Mouse (Mus musculus): ENCODE measurements around the gene B3gnt4. TPM values are rescaled to one million over a fixed set of nuclear protein-coding genes. Genes with fewer than 3 reads are reported as not detected.
A peak's percentile ranks its signal among the peaks of the same experiment; 100 is the strongest.

Gene B3gnt4
- polyA plus RNA-seq (2015; fragmentation: Nextera tagmentation; extraction: Ambion mirVana), result not detected in 2 replicates

- no peak within 1 kb of the TSS for H3K4me3 ChIP-seq (replicated peaks)
- H3K4me1 ChIP-seq (replicated peaks), result peaks cover 31% of the 10 kb centered on the region
- H3K27ac ChIP-seq (replicated peaks), result no peak within 1 kb of the TSS
- WGBS (ENCODE audit: insufficient replicate concordance), result 78% methylated on average over 5 of the region's 5 CpGs
- H3K27me3 ChIP-seq, result peaks cover 52% of the 10 kb centered on the region
- no peaks in the 10 kb centered on the region for H3K9me3 ChIP-seq (replicated peaks)
- ATAC-seq (ENCODE audit: insufficient read depth), result no peak
- no peak within 1 kb of the TSS for H3K9ac ChIP-seq
- no peak within 1 kb of the TSS for H3K4me2 ChIP-seq
- H3K36me3 ChIP-seq (replicated peaks), result peaks cover 3% of the 10 kb centered on the region
These were observed at the start of gene B3gnt4 for GRCm38 (mm10) chr5:123510160-123510559. B3gnt4 (plus strand) TSS chr5:123510460.

GRCm38 (mm10) chr5:123461420-123461819, 48.8 kb upstream of the B3gnt4 start:
- 37% methylated on average over 5 of the region's 5 CpGs for WGBS (ENCODE audit: insufficient replicate concordance)
- no peaks in the 10 kb centered on the region for H3K36me3 ChIP-seq (replicated peaks)
- no peak overlapping the region for H3K4me2 ChIP-seq
- no peak overlapping the region for H3K27ac ChIP-seq (replicated peaks)
- H3K9me3 ChIP-seq (replicated peaks), result no peaks in the 10 kb centered on the region
- no peak overlapping the region for H3K4me3 ChIP-seq (replicated peaks)
- no peak for ATAC-seq (ENCODE audit: insufficient read depth)
- no peak overlapping the region for H3K9ac ChIP-seq
- no peaks in the 10 kb centered on the region for H3K4me1 ChIP-seq (replicated peaks)
- no peaks in the 10 kb centered on the region for H3K27me3 ChIP-seq

- H3K27ac ChIP-seq (replicated peaks), result no peak overlapping the region
- H3K9ac ChIP-seq, result no peak overlapping the region
- no peaks in the 10 kb centered on the region for H3K9me3 ChIP-seq (replicated peaks)
- ATAC-seq (ENCODE audit: insufficient read depth), result no peak
- no peaks in the 10 kb centered on the region for H3K4me1 ChIP-seq (replicated peaks)
- no peak overlapping the region for H3K4me3 ChIP-seq (replicated peaks)
- 58% methylated on average over 1 of the region's 1 CpGs for WGBS (ENCODE audit: insufficient replicate concordance)
- no peak overlapping the region for H3K4me2 ChIP-seq
- no peaks in the 10 kb centered on the region; the same call in 1 of the 2 replicates for H3K27me3 ChIP-seq
- H3K36me3 ChIP-seq (replicated peaks), result no peaks in the 10 kb centered on the region
These were observed 45.6 kb upstream of the B3gnt4 start for GRCm38 (mm10) chr5:123464638-123465037.

- Histone ChIP-seq H3K4me1 (replicated peaks) (no peaks in the 10 kb centered on the region), H3K9ac (no peak overlapping the region), H3K4me3 (replicated peaks) (no peak overlapping the region), H3K27ac (replicated peaks) (no peak overlapping the region), H3K4me2 (peak overlapping the region; percentile 35), H3K27me3 (peaks cover 11% of the 10 kb centered on the region), H3K36me3 (replicated peaks) (no peaks in the 10 kb centered on the region), H3K9me3 (replicated peaks) (no peaks in the 10 kb centered on the region)
- 4% methylated on average over 10 of the region's 10 CpGs for WGBS (ENCODE audit: insufficient replicate concordance)
- ATAC-seq (ENCODE audit: insufficient read depth), result no peak
These were observed 39.4 kb upstream of the B3gnt4 start for GRCm38 (mm10) chr5:123470784-123471400.

GRCm38 (mm10) chr5:123473817-123474216, 36.4 kb upstream of the B3gnt4 start:
- no peak overlapping the region for H3K4me3 ChIP-seq (replicated peaks)
- H3K27ac ChIP-seq (replicated peaks), result no peak overlapping the region
- H3K9ac ChIP-seq, result no peak overlapping the region
- no peak overlapping the region for H3K4me2 ChIP-seq
- no peaks in the 10 kb centered on the region for H3K4me1 ChIP-seq (replicated peaks)
- no peaks in the 10 kb centered on the region for H3K9me3 ChIP-seq (replicated peaks)
- peaks cover 11% of the 10 kb centered on the region; the same call in 1 of the 2 replicates for H3K27me3 ChIP-seq
- no peak for ATAC-seq (ENCODE audit: insufficient read depth)
- whole genome bisulfite sequencing (ENCODE audit: insufficient replicate concordance), result 67% methylated on average over 5 of the region's 5 CpGs
- no peaks in the 10 kb centered on the region for H3K36me3 ChIP-seq (replicated peaks)

- H3K27me3 ChIP-seq, result peaks cover 34% of the 10 kb centered on the region
- no peaks in the 10 kb centered on the region for H3K36me3 ChIP-seq (replicated peaks)
- no peak overlapping the region for H3K4me2 ChIP-seq
- no peak overlapping the region for H3K27ac ChIP-seq (replicated peaks)
- H3K4me1 ChIP-seq (replicated peaks), result no peaks in the 10 kb centered on the region
- no peak overlapping the region for H3K9ac ChIP-seq
- H3K9me3 ChIP-seq (replicated peaks), result no peaks in the 10 kb centered on the region
- WGBS (ENCODE audit: insufficient replicate concordance), result 43% methylated on average over 11 of the region's 11 CpGs
- no peak overlapping the region for H3K4me3 ChIP-seq (replicated peaks)
- ATAC-seq (ENCODE audit: insufficient read depth), result no peak
These were observed 22.4 kb upstream of the B3gnt4 start for GRCm38 (mm10) chr5:123487659-123488395.

GRCm38 (mm10) chr5:123489112-123489785, 21.0 kb upstream of the B3gnt4 start, which contains the start of the genes Lrrc43 and Il31:
Lrrc43 (plus strand) TSS chr5:123489305.
Il31 (minus strand) TSS chr5:123489489.
- WGBS (ENCODE audit: insufficient replicate concordance), result 9% methylated on average over 25 of the region's 25 CpGs
- ATAC-seq (ENCODE audit: insufficient read depth), result no peak
- H3K9me3 ChIP-seq (replicated peaks), result no peaks in the 10 kb centered on the region
- 0 out of 2 replicates have a peak within 1 kb of the TSS, but pooled peaks have one; percentile 20 for H3K4me2 ChIP-seq
- no peak within 1 kb of the TSS for H3K4me3 ChIP-seq (replicated peaks)
- peaks cover 34% of the 10 kb centered on the region for H3K27me3 ChIP-seq
- H3K36me3 ChIP-seq (replicated peaks), result no peaks in the 10 kb centered on the region
- H3K4me1 ChIP-seq (replicated peaks), result no peaks in the 10 kb centered on the region
- no peak within 1 kb of the TSS for H3K9ac ChIP-seq
- H3K27ac ChIP-seq (replicated peaks), result no peak within 1 kb of the TSS

GRCm38 (mm10) chr5:123489935-123490334, 20.3 kb upstream of the B3gnt4 start:
- Histone ChIP-seq H3K9me3 (replicated peaks) (no peaks in the 10 kb centered on the region), H3K4me3 (replicated peaks) (no peak overlapping the region), H3K9ac (no peak overlapping the region), H3K27me3 (peaks cover 34% of the 10 kb centered on the region), H3K27ac (replicated peaks) (no peak overlapping the region), H3K36me3 (replicated peaks) (no peaks in the 10 kb centered on the region), H3K4me1 (replicated peaks) (no peaks in the 10 kb centered on the region), H3K4me2 (no peak overlapping the region)
- ATAC-seq (ENCODE audit: insufficient read depth), result no peak
- WGBS (ENCODE audit: insufficient replicate concordance), result 51% methylated on average over 9 of the region's 9 CpGs

GRCm38 (mm10) chr5:123499717-123500116, 10.5 kb upstream of the B3gnt4 start:
- Histone ChIP-seq H3K36me3 (replicated peaks) (no peaks in the 10 kb centered on the region), H3K4me1 (replicated peaks) (no peaks in the 10 kb centered on the region), H3K9ac (no peak overlapping the region), H3K4me3 (replicated peaks) (no peak overlapping the region), H3K9me3 (replicated peaks) (no peaks in the 10 kb centered on the region), H3K27me3 (peaks cover 45% of the 10 kb centered on the region), H3K4me2 (no peak overlapping the region), H3K27ac (replicated peaks) (no peak overlapping the region)
- WGBS (ENCODE audit: insufficient replicate concordance), result 27% methylated on average over 4 of the region's 4 CpGs
- no peak for ATAC-seq (ENCODE audit: insufficient read depth)

- Histone ChIP-seq H3K4me3 (replicated peaks) (no peak overlapping the region), H3K27ac (replicated peaks) (no peak overlapping the region), H3K9ac (no peak overlapping the region), H3K27me3 (peaks cover 56% of the 10 kb centered on the region), H3K9me3 (replicated peaks) (no peaks in the 10 kb centered on the region), H3K36me3 (replicated peaks) (no peaks in the 10 kb centered on the region), H3K4me2 (no peak overlapping the region), H3K4me1 (replicated peaks) (no peaks in the 10 kb centered on the region)
- ATAC-seq (ENCODE audit: insufficient read depth), result no peak
- WGBS (ENCODE audit: insufficient replicate concordance), result 37% methylated on average over 4 of the region's 4 CpGs
These were observed 8.3 kb upstream of the B3gnt4 start for GRCm38 (mm10) chr5:123501973-123502372.

Data from liver, embryonic 15.5 days (tissue).